Mouse (Mus musculus) lung, embryonic 16.5 days (tissue): ENCODE measurements around the gene Dab2ip. TPM values are rescaled to one million over a fixed set of nuclear protein-coding genes. Genes with fewer than 3 reads are reported as not detected.

Experiments
- ATAC-seq: fragments of 200-750 bp; cut with Nextera tagmentation; 2 replicates; pipeline ENCODE4 v1.8.0; 2017; ENCODE audit warnings: low read depth, mild to moderate bottlenecking, moderate library complexity
- H3K27ac ChIP-seq: fragments of 300-500 bp; sonication (generic); 2 replicates; pipeline ENCODE4 v1.5.1; 2014; ENCODE audit warnings: mild to moderate bottlenecking, control low read depth, low read length
- H3K27me3 ChIP-seq: fragments of 300-500 bp; sonication (generic); 2 replicates; pipeline ENCODE4 v1.6.1; 2014; ENCODE audit warnings: low read depth, low read length, mixed read lengths; ENCODE audit not compliant: control insufficient read depth, insufficient read depth
- H3K36me3 ChIP-seq: fragments of 300-500 bp; sonication (generic); 2 replicates; pipeline ENCODE4 v1.6.1; 2014; ENCODE audit warnings: low read length; ENCODE audit not compliant: control insufficient read depth, insufficient read depth
- H3K4me1 ChIP-seq: fragments of 300-500 bp; sonication (generic); replicated peaks from 2 replicates; pipeline ENCODE4 v1.6.1; 2014; ENCODE audit warnings: low read length, mixed read lengths; ENCODE audit not compliant: control insufficient read depth, insufficient read depth
- H3K4me2 ChIP-seq: fragments of 300-500 bp; sonication (generic); 2 replicates; pipeline ENCODE4 v1.6.1; 2014; ENCODE audit warnings: low read depth, low read length, control low read depth
- H3K4me3 ChIP-seq: fragments of 300-500 bp; sonication (generic); 2 replicates; pipeline ENCODE4 v1.5.1; 2014; ENCODE audit warnings: mild to moderate bottlenecking, low read length, control low read depth
- H3K9ac ChIP-seq: fragments of 300-500 bp; sonication (generic); 2 replicates; pipeline ENCODE4 v1.6.1; 2014; ENCODE audit warnings: low read length, control low read depth
- H3K9me3 ChIP-seq: fragments of 300-500 bp; sonication (generic); 2 replicates; pipeline ENCODE4 v1.6.1; 2016; ENCODE audit warnings: low read length; ENCODE audit not compliant: control insufficient read depth
- WGBS: fragments of 180-500 bp; shearing (Covaris S2); extraction: QIAGEN DNeasy Blood & Tissue Kit; methylation state at CpG from one replicate; pipeline ENCODE4 v1.1.7; 2014; 5-methylcytosine and 5-hydroxymethylcytosine counted together
- polyA plus RNA-seq: library from polyadenylated mRNA; unstranded; fragments of >200 nt; fragmentation: Nextera tagmentation; extraction: Ambion mirVana; gene quantifications from 2 replicates; pipeline ENCODE4 v1.2.1, GENCODE M21; 2015

Dab2ip gene
- polyA plus RNA-seq, 1 experiment from 2014 or later: 34.2 TPM

DNA sequence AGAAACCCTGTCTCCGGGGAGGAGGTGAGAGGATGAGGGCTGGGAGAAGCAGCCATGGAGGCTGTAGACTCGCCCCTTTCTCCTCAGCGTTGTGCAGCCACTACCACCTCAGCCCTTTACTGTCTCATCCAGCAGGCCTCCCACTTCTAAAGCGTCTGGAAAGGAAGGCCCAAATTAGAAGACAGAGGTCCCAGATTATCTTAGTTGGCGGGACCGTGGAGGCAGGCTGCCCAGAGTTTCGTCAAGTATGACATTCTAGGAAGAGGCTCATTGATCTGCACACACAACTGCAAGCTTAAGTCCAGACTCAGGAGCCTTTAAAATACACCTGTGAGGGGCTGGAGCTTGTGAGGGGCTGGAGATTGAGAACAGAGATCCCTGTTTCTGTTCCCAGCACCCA is 84.2 kb downstream of the Dab2ip start:
- no peak overlapping the region for H3K27ac ChIP-seq
- H3K9ac ChIP-seq: no peak overlapping the region
- no peak for ATAC-seq
- WGBS: 68% methylated on average over 7 of the region's 7 CpGs
- H3K36me3 ChIP-seq: peaks cover 3% of the 10 kb centered on the region; the same call in 1 of the 2 replicates
- H3K9me3 ChIP-seq: no peaks in the 10 kb centered on the region
- H3K4me3 ChIP-seq: no peak overlapping the region
- H3K4me1 ChIP-seq: peaks cover 13% of the 10 kb centered on the region
- no peak overlapping the region for H3K4me2 ChIP-seq
- no peaks in the 10 kb centered on the region for H3K27me3 ChIP-seq

DNA sequence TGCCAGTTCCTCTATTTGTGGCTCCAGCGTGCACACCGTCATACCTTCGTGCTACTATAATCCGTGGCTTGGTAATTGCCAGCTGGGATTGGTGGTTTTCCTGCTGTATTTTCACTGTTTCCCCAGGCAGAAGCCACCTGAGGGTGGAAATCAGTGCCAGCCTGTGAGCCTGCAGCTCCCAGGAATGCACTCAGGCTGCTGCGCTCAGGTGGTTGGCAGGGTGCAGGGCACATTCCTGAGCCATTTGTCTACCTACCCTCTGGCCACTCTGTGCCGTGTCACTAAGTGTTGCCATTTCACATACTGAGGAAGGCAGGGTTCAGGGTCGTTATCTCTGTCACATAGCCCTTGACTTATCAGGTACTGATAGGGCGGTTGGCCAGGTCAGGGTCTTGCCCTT is 88.5 kb downstream of the Dab2ip start:
- ATAC-seq: peak; percentile 62
- Histone ChIP-seq H3K4me1 (peaks cover 2% of the 10 kb centered on the region; the same call in 1 of the 2 replicates), H3K27ac (no peak overlapping the region)

DNA sequence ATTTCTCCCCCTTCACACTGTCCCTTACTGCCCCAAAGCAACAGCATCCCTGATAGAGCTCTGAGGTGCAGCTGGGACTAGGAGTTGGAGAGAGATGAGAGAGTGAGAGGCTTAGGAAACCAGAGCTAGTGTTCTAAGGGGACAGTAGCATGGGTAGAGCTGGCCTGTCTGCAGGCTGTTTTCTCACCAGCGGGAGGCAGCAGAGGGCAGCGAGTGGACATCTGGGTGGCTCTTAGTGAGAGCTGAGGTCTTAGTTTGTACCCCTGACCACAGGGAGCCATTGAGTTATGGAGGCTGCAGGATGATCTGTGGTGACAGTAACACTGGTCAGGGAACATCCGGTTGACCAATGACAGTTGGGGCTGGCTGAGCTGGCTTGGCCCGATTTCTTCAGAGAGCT is 91.6 kb downstream of the Dab2ip start:
- no peaks in the 10 kb centered on the region for H3K9me3 ChIP-seq
- peaks cover 11% of the 10 kb centered on the region for H3K4me1 ChIP-seq
- WGBS: 35% methylated on average over 4 of the region's 4 CpGs
- H3K4me2 ChIP-seq: no peak overlapping the region
- no peak overlapping the region for H3K9ac ChIP-seq
- 0 out of 2 replicates have a peak, but pooled peaks cover 3% of the 10 kb centered on the region for H3K36me3 ChIP-seq
- no peaks in the 10 kb centered on the region for H3K27me3 ChIP-seq
- peak; percentile 67 for ATAC-seq
- no peak overlapping the region for H3K27ac ChIP-seq
- H3K4me3 ChIP-seq: no peak overlapping the region

More for the DNA sequence above, 88.5 kb downstream of the Dab2ip start:
- no peak overlapping the region for H3K4me3 ChIP-seq
- H3K27me3 ChIP-seq: no peaks in the 10 kb centered on the region
- no peak overlapping the region for H3K9ac ChIP-seq
- H3K4me2 ChIP-seq: no peak overlapping the region
- 0 out of 2 replicates have a peak, but pooled peaks cover 3% of the 10 kb centered on the region for H3K36me3 ChIP-seq
- no peaks in the 10 kb centered on the region for H3K9me3 ChIP-seq
- WGBS: 70% methylated on average over 8 of the region's 8 CpGs

DNA sequence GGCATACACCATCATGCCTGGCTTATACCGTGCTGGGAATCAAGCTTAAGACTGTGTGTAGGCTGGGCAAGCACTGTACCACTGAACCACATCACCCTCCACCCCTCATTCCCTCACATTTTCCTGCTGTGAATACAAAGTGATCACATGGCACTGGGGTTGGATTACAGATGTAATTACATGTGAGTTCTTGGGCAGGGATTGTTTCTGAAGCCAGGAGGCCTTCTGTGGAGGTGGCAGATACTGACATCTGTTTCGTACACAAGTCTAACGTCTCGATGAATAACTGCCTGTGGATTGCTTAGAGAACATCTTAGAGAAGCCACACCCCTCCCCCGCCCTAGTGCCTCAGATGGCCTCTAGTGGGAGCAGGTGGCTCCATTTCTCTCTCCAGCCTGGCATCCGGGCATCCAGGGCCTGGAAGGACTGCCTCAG is 93.2 kb downstream of the Dab2ip start:
- no peaks in the 10 kb centered on the region for H3K36me3 ChIP-seq
- no peaks in the 10 kb centered on the region for H3K9me3 ChIP-seq
- ATAC-seq: no peak
- H3K4me3 ChIP-seq: no peak overlapping the region
- H3K4me2 ChIP-seq: no peak overlapping the region
- H3K9ac ChIP-seq: no peak overlapping the region
- WGBS: 52% methylated on average over 6 of the region's 6 CpGs
- H3K4me1 ChIP-seq: peaks cover 9% of the 10 kb centered on the region
- no peaks in the 10 kb centered on the region for H3K27me3 ChIP-seq
- no peak overlapping the region for H3K27ac ChIP-seq

GRCm38 (mm10) chr2:35652984-35653383 is 94.9 kb downstream of the Dab2ip start:
- Histone ChIP-seq H3K9ac (no peak overlapping the region), H3K9me3 (no peaks in the 10 kb centered on the region), H3K4me1 (peaks cover 16% of the 10 kb centered on the region), H3K4me2 (no peak overlapping the region), H3K27ac (no peak overlapping the region), H3K36me3 (no peaks in the 10 kb centered on the region), H3K4me3 (no peak overlapping the region), H3K27me3 (no peaks in the 10 kb centered on the region)
- no peak for ATAC-seq
- WGBS: 46% methylated on average over 4 of the region's 4 CpGs

DNA sequence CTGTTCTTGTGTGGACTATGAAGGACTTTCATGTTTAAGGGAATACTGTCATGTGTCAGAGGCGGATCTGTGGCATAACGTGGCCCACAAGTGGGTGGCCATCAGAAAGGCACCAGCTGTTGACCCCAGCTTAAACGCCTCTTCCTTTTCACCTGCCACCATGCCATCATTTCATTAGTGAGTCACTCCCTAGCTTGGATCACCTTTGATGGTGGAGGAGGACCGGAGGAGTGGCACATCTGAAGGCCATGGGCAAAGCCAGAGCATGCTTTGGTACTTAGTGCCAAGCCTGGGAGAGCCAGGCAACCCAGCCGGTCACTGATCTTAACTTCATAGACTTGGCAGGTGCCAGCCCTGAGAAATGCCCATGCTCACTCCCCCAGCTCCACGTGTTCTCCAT is 96.7 kb downstream of the Dab2ip start:
- peaks cover 28% of the 10 kb centered on the region for H3K4me1 ChIP-seq
- no peak overlapping the region for H3K9ac ChIP-seq
- 77% methylated on average over 6 of the region's 6 CpGs for WGBS

DNA sequence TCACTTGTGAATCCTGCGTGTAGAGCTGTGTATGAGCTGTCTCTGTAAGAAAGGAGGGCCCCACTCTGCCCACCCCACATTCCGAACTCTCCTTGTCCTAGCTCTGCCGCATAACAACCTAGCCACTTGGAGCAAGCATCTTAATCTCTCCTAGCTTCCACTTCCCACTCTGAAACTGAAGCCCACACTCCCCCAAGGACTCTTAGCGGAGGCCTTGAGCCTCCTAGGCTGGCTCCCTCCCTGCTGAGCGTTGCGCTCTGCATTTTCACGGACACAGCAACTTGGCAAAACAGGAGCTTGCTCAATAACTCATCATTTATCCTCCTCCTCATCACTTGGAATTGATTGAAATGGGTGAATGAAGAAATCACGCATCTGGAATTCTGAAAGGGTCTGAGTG is 97.9 kb downstream of the Dab2ip start:
- H3K27ac ChIP-seq: no peak overlapping the region
- no peak overlapping the region for H3K4me3 ChIP-seq
- no peak overlapping the region for H3K9ac ChIP-seq
- 42% methylated on average over 8 of the region's 8 CpGs for WGBS
- no peaks in the 10 kb centered on the region for H3K36me3 ChIP-seq
- H3K9me3 ChIP-seq: no peaks in the 10 kb centered on the region
- H3K4me2 ChIP-seq: no peak overlapping the region
- H3K27me3 ChIP-seq: no peaks in the 10 kb centered on the region
- ATAC-seq: peak; percentile 18; the same call in 1 of the 2 replicates
- peaks cover 35% of the 10 kb centered on the region for H3K4me1 ChIP-seq

More for the DNA sequence above, 96.7 kb downstream of the Dab2ip start:
- no peak for ATAC-seq
- Histone ChIP-seq H3K4me3 (no peak overlapping the region), H3K27ac (no peak overlapping the region), H3K4me2 (no peak overlapping the region), H3K27me3 (no peaks in the 10 kb centered on the region), H3K36me3 (no peaks in the 10 kb centered on the region), H3K9me3 (no peaks in the 10 kb centered on the region)

DNA sequence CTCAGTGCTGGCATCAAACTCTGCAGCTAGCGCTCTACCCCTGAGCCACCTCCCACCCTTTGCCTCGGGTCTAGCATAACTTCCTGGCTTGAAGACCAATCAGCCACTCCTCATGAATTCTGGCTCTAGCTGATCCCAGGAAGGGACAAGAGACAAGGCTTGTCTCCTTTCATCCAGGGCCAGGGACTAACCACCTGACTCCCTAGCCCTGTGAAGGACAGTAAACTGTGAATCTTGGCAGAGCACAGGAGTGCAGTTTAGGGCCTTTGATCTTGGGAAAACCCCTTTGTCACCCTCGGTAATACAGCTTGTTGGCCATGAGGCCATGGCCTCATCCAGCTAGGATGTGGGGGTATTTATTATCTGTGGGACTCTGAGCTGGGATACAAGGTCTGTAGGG is 100.2 kb downstream of the Dab2ip start:
- no peak overlapping the region for H3K9ac ChIP-seq
- H3K27me3 ChIP-seq: no peaks in the 10 kb centered on the region
- H3K36me3 ChIP-seq: no peaks in the 10 kb centered on the region
- no peak overlapping the region for H3K4me3 ChIP-seq
- WGBS: 35% methylated on average over 3 of the region's 3 CpGs
- H3K4me1 ChIP-seq: peaks cover 37% of the 10 kb centered on the region
- H3K9me3 ChIP-seq: no peaks in the 10 kb centered on the region
- H3K27ac ChIP-seq: no peak overlapping the region
- no peak for ATAC-seq
- no peak overlapping the region for H3K4me2 ChIP-seq

GRCm38 (mm10) chr2:35659578-35660194 is 101.6 kb downstream of the Dab2ip start:
- H3K4me2 ChIP-seq: no peak overlapping the region
- no peak overlapping the region for H3K4me3 ChIP-seq
- H3K4me1 ChIP-seq: peaks cover 50% of the 10 kb centered on the region
- H3K36me3 ChIP-seq: no peaks in the 10 kb centered on the region
- no peak for ATAC-seq
- H3K9ac ChIP-seq: no peak overlapping the region
- no peak overlapping the region for H3K27ac ChIP-seq
- no peaks in the 10 kb centered on the region for H3K27me3 ChIP-seq
- 67% methylated on average over 5 of the region's 5 CpGs for WGBS
- H3K9me3 ChIP-seq: no peaks in the 10 kb centered on the region
